Mouse (Mus musculus): Measurements from ENCODE around the gene 1700013F07Rik. TPM values are rescaled to one million over a fixed set of nuclear protein-coding genes. Genes with fewer than 3 reads are reported as not detected.
A peak's percentile ranks its signal among the peaks of the same experiment; 100 is the strongest.

Gene 1700013F07Rik
- polyA plus RNA-seq, 1 experiment from 2014 or later: 0.65 TPM

DNA sequence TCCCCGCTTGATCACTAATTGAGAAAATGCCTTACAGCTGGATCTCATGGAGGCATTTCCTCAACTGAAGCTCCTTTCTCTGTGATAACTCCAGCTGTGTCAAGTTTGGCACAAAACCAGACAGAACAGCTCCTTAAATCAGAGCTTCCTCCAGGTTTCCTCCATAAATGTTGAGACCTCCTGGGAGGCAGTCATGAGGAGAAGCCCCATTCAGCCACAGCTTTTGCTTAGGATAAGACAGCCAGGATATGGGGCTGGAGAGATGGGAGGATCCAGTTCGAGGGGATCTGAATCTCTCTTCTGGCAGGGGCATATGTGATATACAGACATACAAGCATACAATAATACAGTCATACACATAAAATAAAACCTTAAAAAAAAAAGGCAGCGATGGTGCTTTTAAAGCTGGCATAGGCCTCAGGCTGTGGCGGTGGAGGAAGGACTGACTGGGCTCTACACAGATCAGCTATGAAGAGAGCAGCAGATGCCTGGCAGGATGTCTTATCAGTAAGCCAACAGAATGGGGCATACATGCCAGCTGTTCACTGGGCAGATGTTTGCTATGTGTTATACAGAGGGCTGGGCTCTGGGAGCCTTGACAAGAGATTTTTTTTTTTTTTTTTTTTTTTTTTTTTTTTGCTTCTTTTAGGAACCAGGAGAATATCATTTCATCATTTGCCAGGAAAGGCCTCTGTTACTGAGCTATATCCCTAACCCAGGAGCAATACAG lies 25.0 kb upstream of the 1700013F07Rik start:
- H3K4me2 ChIP-seq (replicated peaks; ENCODE audit: low read depth, low read length): no peak overlapping the region
- no peak overlapping the region for H3K4me3 ChIP-seq (ENCODE audit: low read depth, low read length)
- peak; percentile 15; the same call in 1 of the 2 replicates for ATAC-seq (ENCODE audit: insufficient number of reproducible peaks, insufficient read depth, low FRiP score, low read depth)
- peaks cover 6% of the 10 kb centered on the region; the same call in 1 of the 2 replicates for H3K4me1 ChIP-seq (ENCODE audit: control insufficient read depth, insufficient read depth, low read length)
- no peak overlapping the region for H3K9ac ChIP-seq (replicated peaks; ENCODE audit: low read depth, low read length)
- H3K36me3 ChIP-seq (ENCODE audit: control insufficient read depth, insufficient read depth, low read length): no peaks in the 10 kb centered on the region
- 70% methylated on average over 3 of the region's 4 CpGs for WGBS
- no peaks in the 10 kb centered on the region for H3K9me3 ChIP-seq (ENCODE audit: control insufficient read depth, low read depth, low read length)
- H3K27ac ChIP-seq (ENCODE audit: low read length): peak overlapping the region; percentile 30; the same call in 1 of the 2 replicates
- H3K27me3 ChIP-seq (ENCODE audit: control insufficient read depth, insufficient read depth, low read length): no peaks in the 10 kb centered on the region

DNA sequence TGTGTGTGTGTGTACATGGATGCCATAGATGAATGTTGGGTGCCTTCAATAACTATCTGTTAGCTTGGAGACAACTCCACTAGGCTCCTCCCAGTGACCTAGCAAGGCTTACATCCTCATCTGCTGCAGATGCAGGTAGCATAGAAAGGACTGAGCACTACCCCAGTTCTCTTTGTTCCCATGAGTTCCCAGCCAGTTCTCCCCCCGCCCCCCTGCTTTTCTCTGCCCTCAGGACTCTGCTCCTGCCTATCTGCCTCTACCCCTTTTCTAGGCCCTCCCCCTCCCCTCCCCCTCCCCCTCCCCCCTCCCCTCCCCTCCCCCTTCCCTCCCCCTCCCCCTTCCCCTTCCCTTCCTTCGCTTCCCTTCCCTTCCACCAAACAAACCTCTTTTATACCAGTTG lies 23.8 kb upstream of the 1700013F07Rik start:
- Histone ChIP-seq H3K4me1 (ENCODE audit: control insufficient read depth, insufficient read depth, low read length) (peaks cover 6% of the 10 kb centered on the region; the same call in 1 of the 2 replicates), H3K9ac (replicated peaks; ENCODE audit: low read depth, low read length) (no peak overlapping the region), H3K4me3 (ENCODE audit: low read depth, low read length) (no peak overlapping the region), H3K9me3 (ENCODE audit: control insufficient read depth, low read depth, low read length) (no peaks in the 10 kb centered on the region), H3K27me3 (ENCODE audit: control insufficient read depth, insufficient read depth, low read length) (no peaks in the 10 kb centered on the region), H3K27ac (ENCODE audit: low read length) (no peak overlapping the region), H3K36me3 (ENCODE audit: control insufficient read depth, insufficient read depth, low read length) (no peaks in the 10 kb centered on the region), H3K4me2 (replicated peaks; ENCODE audit: low read depth, low read length) (no peak overlapping the region)
- no peak for ATAC-seq (ENCODE audit: insufficient number of reproducible peaks, insufficient read depth, low FRiP score, low read depth)
- 73% methylated on average over 2 of the region's 2 CpGs for WGBS

DNA sequence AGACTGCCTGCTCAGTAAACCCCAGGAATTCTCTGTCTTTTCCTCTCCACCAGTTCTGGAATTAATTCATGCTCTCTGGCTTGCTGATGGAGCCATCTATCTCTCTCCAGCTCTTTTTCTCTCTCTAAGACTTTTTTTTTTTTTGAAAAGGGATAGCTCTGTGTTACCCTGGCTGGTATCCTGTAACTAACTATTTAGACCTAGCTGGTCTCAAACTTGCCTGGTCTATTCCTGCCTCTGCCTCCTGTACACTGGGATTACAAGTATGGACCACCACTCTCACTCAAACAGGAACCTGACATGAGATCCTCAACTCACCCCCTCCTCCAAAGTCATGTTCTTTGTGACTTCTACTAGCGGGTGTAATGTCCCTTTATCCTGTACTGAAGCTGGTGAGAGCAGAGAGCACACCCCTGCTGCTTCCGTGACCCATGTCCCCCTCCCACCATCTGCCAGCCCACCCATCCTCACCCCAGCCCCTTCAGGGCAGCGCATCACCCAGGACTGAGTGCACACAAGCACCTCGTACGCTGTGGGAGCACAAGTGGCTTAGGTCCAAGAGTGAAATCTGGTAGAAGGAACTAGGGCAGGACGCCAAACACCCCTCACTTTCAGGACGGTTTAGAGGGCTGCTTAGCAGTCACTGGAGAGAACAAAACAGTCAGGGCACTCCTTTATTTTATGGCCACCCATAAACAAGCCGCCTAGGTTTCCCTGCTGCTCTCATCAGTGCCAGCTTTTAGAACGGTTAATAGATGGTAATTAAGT lies 23.1 kb upstream of the 1700013F07Rik start:
- H3K4me2 ChIP-seq (replicated peaks; ENCODE audit: low read depth, low read length): no peak overlapping the region
- H3K9ac ChIP-seq (replicated peaks; ENCODE audit: low read depth, low read length): no peak overlapping the region
- H3K9me3 ChIP-seq (ENCODE audit: control insufficient read depth, low read depth, low read length): no peaks in the 10 kb centered on the region
- no peaks in the 10 kb centered on the region for H3K36me3 ChIP-seq (ENCODE audit: control insufficient read depth, insufficient read depth, low read length)
- peaks cover 6% of the 10 kb centered on the region; the same call in 1 of the 2 replicates for H3K4me1 ChIP-seq (ENCODE audit: control insufficient read depth, insufficient read depth, low read length)
- no peaks in the 10 kb centered on the region for H3K27me3 ChIP-seq (ENCODE audit: control insufficient read depth, insufficient read depth, low read length)
- ATAC-seq (ENCODE audit: insufficient number of reproducible peaks, insufficient read depth, low FRiP score, low read depth): no peak
- H3K4me3 ChIP-seq (ENCODE audit: low read depth, low read length): no peak overlapping the region
- H3K27ac ChIP-seq (ENCODE audit: low read length): no peak overlapping the region
- 30% methylated on average over 9 of the region's 9 CpGs for WGBS

DNA sequence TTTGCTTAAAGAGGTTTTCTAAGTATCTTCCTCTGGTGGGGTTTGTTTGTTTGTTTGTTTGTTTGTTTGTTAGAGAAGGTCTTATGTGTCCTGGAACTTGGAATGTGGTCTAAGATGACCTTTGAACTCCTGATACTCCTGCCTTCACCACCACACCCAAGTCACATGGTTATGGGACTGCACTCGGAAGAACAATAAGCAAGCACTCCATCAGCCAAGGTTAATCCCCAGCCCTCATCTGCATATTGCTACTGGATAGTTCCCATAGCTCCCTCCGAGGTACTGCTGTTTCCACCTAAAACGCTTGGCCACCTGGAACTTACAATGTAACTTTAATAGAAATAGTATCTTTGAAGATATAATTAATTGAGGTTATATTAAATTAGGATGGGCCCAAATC lies 20.5 kb upstream of the 1700013F07Rik start:
- H3K27ac ChIP-seq (ENCODE audit: low read length): no peak overlapping the region
- no peak for ATAC-seq (ENCODE audit: insufficient number of reproducible peaks, insufficient read depth, low FRiP score, low read depth)
- peaks cover 6% of the 10 kb centered on the region; the same call in 1 of the 2 replicates for H3K4me1 ChIP-seq (ENCODE audit: control insufficient read depth, insufficient read depth, low read length)
- H3K4me2 ChIP-seq (replicated peaks; ENCODE audit: low read depth, low read length): no peak overlapping the region
- no peak overlapping the region for H3K4me3 ChIP-seq (ENCODE audit: low read depth, low read length)
- no peak overlapping the region for H3K9ac ChIP-seq (replicated peaks; ENCODE audit: low read depth, low read length)
- 64% methylated on average over 3 of the region's 3 CpGs for WGBS
- H3K36me3 ChIP-seq (ENCODE audit: control insufficient read depth, insufficient read depth, low read length): no peaks in the 10 kb centered on the region
- H3K9me3 ChIP-seq (ENCODE audit: control insufficient read depth, low read depth, low read length): no peaks in the 10 kb centered on the region
- H3K27me3 ChIP-seq (ENCODE audit: control insufficient read depth, insufficient read depth, low read length): no peaks in the 10 kb centered on the region

DNA sequence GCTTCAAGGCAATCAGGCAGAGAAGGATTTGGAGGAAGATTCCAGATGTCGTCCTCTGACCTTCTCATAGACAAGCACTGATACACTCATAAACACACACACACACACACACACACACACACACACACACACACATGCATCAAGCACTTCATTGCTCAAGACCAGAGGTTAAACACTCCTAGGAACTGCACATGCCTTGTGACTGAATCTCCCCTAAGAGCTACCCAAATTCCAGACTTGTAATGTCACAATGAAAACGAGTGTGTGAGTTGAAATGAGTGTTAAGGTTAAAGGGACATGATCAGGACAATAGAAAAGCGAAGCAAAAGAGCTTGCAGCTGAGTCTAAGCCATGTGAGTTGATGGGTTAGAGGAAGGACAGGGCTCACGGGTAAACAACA lies 15.7 kb upstream of the 1700013F07Rik start:
- no peak overlapping the region for H3K9ac ChIP-seq (replicated peaks; ENCODE audit: low read depth, low read length)
- H3K36me3 ChIP-seq (ENCODE audit: control insufficient read depth, insufficient read depth, low read length): no peaks in the 10 kb centered on the region
- H3K4me2 ChIP-seq (replicated peaks; ENCODE audit: low read depth, low read length): no peak overlapping the region
- no peaks in the 10 kb centered on the region for H3K4me1 ChIP-seq (ENCODE audit: control insufficient read depth, insufficient read depth, low read length)
- no peak overlapping the region for H3K27ac ChIP-seq (ENCODE audit: low read length)
- no peaks in the 10 kb centered on the region for H3K9me3 ChIP-seq (ENCODE audit: control insufficient read depth, low read depth, low read length)
- no peak for ATAC-seq (ENCODE audit: insufficient number of reproducible peaks, insufficient read depth, low FRiP score, low read depth)
- no peak overlapping the region for H3K4me3 ChIP-seq (ENCODE audit: low read depth, low read length)
- 39% methylated on average over 4 of the region's 4 CpGs for WGBS
- H3K27me3 ChIP-seq (ENCODE audit: control insufficient read depth, insufficient read depth, low read length): no peaks in the 10 kb centered on the region

DNA sequence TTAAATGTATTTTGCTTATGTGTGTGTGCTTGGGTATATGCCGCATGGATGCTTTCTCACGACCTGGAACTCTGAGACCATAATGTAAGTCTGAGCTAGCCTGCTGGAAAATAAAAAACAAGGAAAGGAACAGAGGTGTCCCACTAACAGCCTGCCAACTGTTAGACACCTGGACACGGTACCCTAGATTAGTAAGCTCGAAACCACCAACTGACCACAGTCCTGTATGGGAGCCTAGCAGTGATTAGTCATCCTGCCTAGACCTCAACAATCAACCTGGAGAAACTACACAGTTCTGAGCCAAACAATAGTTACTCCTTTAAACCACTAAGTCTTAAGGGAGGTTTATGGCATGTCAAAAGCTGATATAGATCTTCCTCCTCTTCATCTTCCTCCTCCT lies 10.5 kb upstream of the 1700013F07Rik start:
- Histone ChIP-seq H3K9me3 (ENCODE audit: control insufficient read depth, low read depth, low read length) (no peaks in the 10 kb centered on the region), H3K4me3 (ENCODE audit: low read depth, low read length) (no peak overlapping the region), H3K4me2 (replicated peaks; ENCODE audit: low read depth, low read length) (no peak overlapping the region), H3K9ac (replicated peaks; ENCODE audit: low read depth, low read length) (no peak overlapping the region), H3K36me3 (ENCODE audit: control insufficient read depth, insufficient read depth, low read length) (no peaks in the 10 kb centered on the region), H3K27ac (ENCODE audit: low read length) (no peak overlapping the region), H3K27me3 (ENCODE audit: control insufficient read depth, insufficient read depth, low read length) (no peaks in the 10 kb centered on the region), H3K4me1 (ENCODE audit: control insufficient read depth, insufficient read depth, low read length) (no peaks in the 10 kb centered on the region)
- WGBS: 87% methylated on average over 4 of the region's 4 CpGs
- ATAC-seq (ENCODE audit: insufficient number of reproducible peaks, insufficient read depth, low FRiP score, low read depth): no peak

DNA sequence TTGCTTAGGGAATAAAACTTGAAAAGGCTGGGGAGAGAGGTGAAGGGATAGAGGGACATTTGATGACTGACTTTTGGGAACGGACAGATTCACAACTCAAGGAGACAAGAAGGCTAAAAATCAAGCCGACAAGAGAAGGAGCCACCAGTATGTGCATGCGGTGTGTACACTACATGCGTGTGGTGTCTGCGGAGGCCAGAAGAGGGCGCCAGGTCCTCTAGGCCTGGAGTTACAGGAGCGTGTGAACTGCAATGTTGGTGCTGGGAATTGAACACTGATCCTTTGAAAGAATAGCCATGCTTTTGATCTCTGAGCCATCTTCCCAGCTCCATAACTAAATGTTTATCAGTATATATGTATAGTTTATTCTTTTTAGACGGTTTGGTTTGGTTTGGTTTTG lies 5.5 kb upstream of the 1700013F07Rik start:
- Histone ChIP-seq H3K27ac (ENCODE audit: low read length) (no peak overlapping the region), H3K4me2 (replicated peaks; ENCODE audit: low read depth, low read length) (no peak overlapping the region), H3K4me3 (ENCODE audit: low read depth, low read length) (no peak overlapping the region), H3K27me3 (ENCODE audit: control insufficient read depth, insufficient read depth, low read length) (no peaks in the 10 kb centered on the region), H3K9me3 (ENCODE audit: control insufficient read depth, low read depth, low read length) (no peaks in the 10 kb centered on the region), H3K4me1 (ENCODE audit: control insufficient read depth, insufficient read depth, low read length) (no peaks in the 10 kb centered on the region), H3K36me3 (ENCODE audit: control insufficient read depth, insufficient read depth, low read length) (no peaks in the 10 kb centered on the region), H3K9ac (replicated peaks; ENCODE audit: low read depth, low read length) (no peak overlapping the region)
- ATAC-seq (ENCODE audit: insufficient number of reproducible peaks, insufficient read depth, low FRiP score, low read depth): no peak
- 88% methylated on average over 8 of the region's 8 CpGs for WGBS

DNA sequence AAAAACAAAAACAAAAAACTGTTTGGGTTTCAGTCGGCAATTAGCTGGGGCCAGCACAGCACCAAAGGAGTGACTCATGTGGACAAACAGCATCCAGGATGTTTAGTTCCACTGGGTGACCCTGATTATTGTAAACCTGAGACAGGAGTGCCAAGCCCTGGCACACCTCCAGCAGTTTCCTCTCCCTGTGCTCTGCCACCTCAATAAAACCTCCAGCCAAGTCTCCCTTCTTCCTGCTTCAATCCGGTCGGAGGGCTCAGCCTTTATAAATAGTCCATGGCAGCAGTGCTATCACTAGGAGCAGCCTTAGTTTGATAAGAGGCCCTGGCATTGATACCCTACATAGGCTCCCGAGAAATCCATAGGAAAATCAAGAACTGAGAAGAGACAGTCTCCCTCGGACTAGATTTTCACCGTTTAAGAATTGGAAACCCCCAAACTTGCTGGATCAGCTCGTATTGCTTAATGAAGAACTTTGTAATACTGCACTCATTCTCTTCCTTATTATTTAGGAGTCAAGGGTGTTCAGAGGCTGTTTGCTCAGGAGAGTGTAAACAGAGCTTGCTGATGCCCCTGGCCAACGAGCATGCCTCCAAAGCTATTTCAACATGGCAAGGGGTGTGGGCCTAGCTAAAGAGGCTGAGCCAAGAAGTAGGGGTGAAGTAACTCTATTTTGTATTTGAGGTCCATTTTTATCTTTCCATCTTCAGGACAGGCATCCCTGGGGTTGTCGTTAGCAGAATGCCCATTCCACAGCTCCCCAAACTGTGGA lies 650 bp upstream of the 1700013F07Rik start:
- Histone ChIP-seq H3K4me1 (ENCODE audit: control insufficient read depth, insufficient read depth, low read length) (peaks cover 5% of the 10 kb centered on the region; the same call in 1 of the 2 replicates), H3K4me3 (ENCODE audit: low read depth, low read length) (no peak overlapping the region), H3K27ac (ENCODE audit: low read length) (peak overlapping the region; percentile 35; the same call in 1 of the 2 replicates), H3K4me2 (replicated peaks; ENCODE audit: low read depth, low read length) (no peak overlapping the region), H3K27me3 (ENCODE audit: control insufficient read depth, insufficient read depth, low read length) (peaks cover 5% of the 10 kb centered on the region; the same call in 1 of the 2 replicates), H3K9ac (replicated peaks; ENCODE audit: low read depth, low read length) (no peak overlapping the region), H3K36me3 (ENCODE audit: control insufficient read depth, insufficient read depth, low read length) (no peaks in the 10 kb centered on the region), H3K9me3 (ENCODE audit: control insufficient read depth, low read depth, low read length) (no peaks in the 10 kb centered on the region)
- ATAC-seq (ENCODE audit: insufficient number of reproducible peaks, insufficient read depth, low FRiP score, low read depth): no peak; the same call in 1 of the 2 replicates
- 54% methylated on average over 9 of the region's 9 CpGs for whole genome bisulfite sequencing

All from stomach, embryonic 14.5 days (tissue).